Mouse (Mus musculus): ENCODE measurements around the gene Matk.

DNA sequence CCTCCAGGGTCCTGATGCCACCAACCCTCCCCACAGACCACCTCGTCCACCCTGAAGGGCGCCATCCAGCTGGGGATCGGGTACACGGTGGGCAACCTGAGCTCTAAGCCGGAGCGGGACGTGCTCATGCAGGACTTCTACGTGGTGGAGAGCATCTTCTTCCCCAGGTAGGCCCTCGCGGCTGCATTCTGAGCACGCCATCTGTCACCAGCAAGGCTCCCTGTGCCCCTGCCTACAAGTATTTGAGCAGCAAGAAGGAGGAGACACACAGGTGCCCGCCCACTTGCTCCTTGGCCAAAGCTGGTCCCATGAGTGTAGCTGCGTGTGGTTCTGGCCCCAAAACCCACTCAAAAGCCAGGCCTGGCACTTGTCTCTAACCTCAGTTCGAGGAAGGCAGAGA lies 52.9 kb downstream of the Matk start:
- no peak for TF ChIP-seq CTCF (IDR thresholded peaks at IDR 0.05; ENCODE audit: insufficient read depth, low read length)
- no peak for TF ChIP-seq POLR2A (IDR thresholded peaks at IDR 0.05; ENCODE audit: borderline replicate concordance, extremely low read depth, low read depth, low read length)

All from lung, adult 2 months (tissue).